Mouse (Mus musculus) stomach, embryonic 15.5 days (tissue): Measurements from ENCODE around the gene Il17f. TPM values are rescaled to one million over a fixed set of nuclear protein-coding genes. Genes with fewer than 3 reads are reported as not detected.

Source experiments
- ATAC-seq: fragments of 200-750 bp; cut with Nextera tagmentation; 2 replicates; pipeline ENCODE4 v1.8.0; 2017; ENCODE audit warnings: low read depth, moderate number of reproducible peaks, moderate TSS enrichment; ENCODE audit not compliant: insufficient read depth, low FRiP score
- H3K27ac ChIP-seq: fragments of 300-500 bp; sonication (generic); 2 replicates; pipeline ENCODE4 v1.5.1; 2015; ENCODE audit warnings: mild to moderate bottlenecking, inconsistent platforms
- H3K27me3 ChIP-seq: fragments of 300-500 bp; sonication (generic); replicated peaks from 2 replicates; pipeline ENCODE4 v1.6.1; 2015; ENCODE audit warnings: inconsistent platforms
- H3K36me3 ChIP-seq: fragments of 300-500 bp; sonication (generic); 2 replicates; pipeline ENCODE4 v1.6.1; 2015; ENCODE audit warnings: inconsistent platforms
- H3K4me1 ChIP-seq: fragments of 300-500 bp; sonication (generic); 2 replicates; pipeline ENCODE4 v1.6.1; 2015; ENCODE audit warnings: inconsistent platforms
- H3K4me2 ChIP-seq: fragments of 300-500 bp; sonication (generic); 2 replicates; pipeline ENCODE4 v1.6.1; 2015; ENCODE audit warnings: mild to moderate bottlenecking, inconsistent platforms
- H3K4me3 ChIP-seq: fragments of 300-500 bp; sonication (generic); replicated peaks from 2 replicates; pipeline ENCODE4 v1.5.1; 2015; ENCODE audit warnings: inconsistent platforms
- H3K9ac ChIP-seq: fragments of 300-500 bp; sonication (generic); 2 replicates; pipeline ENCODE4 v1.6.1; 2015; ENCODE audit warnings: inconsistent platforms
- H3K9me3 ChIP-seq: fragments of 300-500 bp; sonication (generic); 2 replicates; pipeline ENCODE4 v1.6.1; 2016; ENCODE audit warnings: inconsistent platforms
- WGBS: fragments of 180-500 bp; shearing (Covaris S2); methylation state at CpG from one replicate; pipeline ENCODE4 v1.1.7; 2015; 5-methylcytosine and 5-hydroxymethylcytosine counted together
- polyA plus RNA-seq: library from polyadenylated mRNA; unstranded; fragments of >200 nt; fragmentation: Nextera tagmentation; extraction: Ambion mirVana; gene quantifications from 2 replicates; pipeline ENCODE4 v1.2.1, GENCODE M21; 2015

Il17f gene
- polyA plus RNA-seq, 1 experiment from 2014 or later: 0.12 TPM

DNA sequence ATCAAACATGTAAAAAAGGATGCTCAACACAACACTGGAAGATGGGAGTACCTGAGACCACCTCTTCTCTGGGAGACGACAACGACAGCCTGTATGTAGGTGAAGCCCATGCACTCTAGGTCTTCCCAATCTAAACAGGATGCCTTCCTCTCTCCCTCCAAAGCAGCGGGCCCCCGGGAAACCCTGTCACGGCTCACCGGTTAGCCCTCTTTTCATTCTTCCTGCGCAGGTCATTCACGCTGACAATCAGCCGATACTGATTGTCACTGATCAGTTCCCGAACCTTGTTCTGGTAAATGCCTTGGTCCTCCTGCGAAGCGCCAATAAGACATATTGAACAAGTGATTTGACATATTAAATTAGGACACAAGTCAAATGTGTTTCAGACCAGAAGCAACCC, 27.2 kb upstream of the Il17f start:
- no peak overlapping the region for H3K27ac ChIP-seq
- ATAC-seq: no peak
- H3K36me3 ChIP-seq: peaks cover 28% of the 10 kb centered on the region
- no peak overlapping the region for H3K9ac ChIP-seq
- H3K4me3 ChIP-seq: no peak overlapping the region
- H3K9me3 ChIP-seq: no peaks in the 10 kb centered on the region
- 89% methylated on average over 12 of the region's 12 CpGs for WGBS
- no peaks in the 10 kb centered on the region for H3K27me3 ChIP-seq
- peaks cover 10% of the 10 kb centered on the region for H3K4me1 ChIP-seq
- no peak overlapping the region for H3K4me2 ChIP-seq

GRCm38 (mm10) chr1:20817172-20817571, 26.8 kb upstream of the Il17f start:
- WGBS: 93% methylated on average over 9 of the region's 9 CpGs
- Histone ChIP-seq H3K9ac (no peak overlapping the region), H3K27ac (no peak overlapping the region), H3K9me3 (no peaks in the 10 kb centered on the region), H3K4me3 (no peak overlapping the region), H3K4me2 (no peak overlapping the region), H3K27me3 (no peaks in the 10 kb centered on the region), H3K4me1 (peaks cover 10% of the 10 kb centered on the region), H3K36me3 (peaks cover 28% of the 10 kb centered on the region)
- no peak for ATAC-seq

- Histone ChIP-seq H3K27ac (no peak overlapping the region), H3K4me3 (no peak overlapping the region), H3K9me3 (no peaks in the 10 kb centered on the region), H3K4me2 (no peak overlapping the region), H3K36me3 (peaks cover 46% of the 10 kb centered on the region), H3K4me1 (peaks cover 10% of the 10 kb centered on the region), H3K9ac (no peak overlapping the region), H3K27me3 (no peaks in the 10 kb centered on the region)
- 88% methylated on average over 8 of the region's 8 CpGs for WGBS
- ATAC-seq: no peak
These were observed 24.1 kb upstream of the Il17f start for GRCm38 (mm10) chr1:20814521-20814920.

DNA sequence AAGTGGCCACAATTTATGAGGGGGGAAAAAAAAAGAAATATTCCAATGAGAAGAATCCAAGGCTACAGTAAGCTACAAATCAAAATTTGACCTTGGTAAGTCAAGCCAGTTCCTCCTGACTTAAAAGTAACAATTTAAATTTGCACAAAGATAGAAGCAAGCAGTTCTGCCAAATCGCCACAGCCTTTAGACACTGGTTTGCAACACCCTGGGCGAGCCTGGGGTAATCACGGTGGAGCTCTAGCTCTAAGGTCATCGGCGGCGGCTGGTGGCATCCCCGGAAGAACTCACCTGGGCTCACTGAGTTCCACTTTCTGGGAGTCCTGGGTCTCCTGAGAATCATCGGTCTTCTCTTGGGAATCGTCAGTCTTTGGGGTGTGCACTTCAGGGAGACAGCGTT, 14.1 kb upstream of the Il17f start:
- no peak overlapping the region for H3K4me2 ChIP-seq
- no peaks in the 10 kb centered on the region for H3K4me1 ChIP-seq
- peaks cover 71% of the 10 kb centered on the region for H3K36me3 ChIP-seq
- H3K27me3 ChIP-seq: no peaks in the 10 kb centered on the region
- H3K27ac ChIP-seq: no peak overlapping the region
- H3K9ac ChIP-seq: no peak overlapping the region
- H3K4me3 ChIP-seq: no peak overlapping the region
- ATAC-seq: no peak
- WGBS: 94% methylated on average over 10 of the region's 10 CpGs
- no peaks in the 10 kb centered on the region for H3K9me3 ChIP-seq

DNA sequence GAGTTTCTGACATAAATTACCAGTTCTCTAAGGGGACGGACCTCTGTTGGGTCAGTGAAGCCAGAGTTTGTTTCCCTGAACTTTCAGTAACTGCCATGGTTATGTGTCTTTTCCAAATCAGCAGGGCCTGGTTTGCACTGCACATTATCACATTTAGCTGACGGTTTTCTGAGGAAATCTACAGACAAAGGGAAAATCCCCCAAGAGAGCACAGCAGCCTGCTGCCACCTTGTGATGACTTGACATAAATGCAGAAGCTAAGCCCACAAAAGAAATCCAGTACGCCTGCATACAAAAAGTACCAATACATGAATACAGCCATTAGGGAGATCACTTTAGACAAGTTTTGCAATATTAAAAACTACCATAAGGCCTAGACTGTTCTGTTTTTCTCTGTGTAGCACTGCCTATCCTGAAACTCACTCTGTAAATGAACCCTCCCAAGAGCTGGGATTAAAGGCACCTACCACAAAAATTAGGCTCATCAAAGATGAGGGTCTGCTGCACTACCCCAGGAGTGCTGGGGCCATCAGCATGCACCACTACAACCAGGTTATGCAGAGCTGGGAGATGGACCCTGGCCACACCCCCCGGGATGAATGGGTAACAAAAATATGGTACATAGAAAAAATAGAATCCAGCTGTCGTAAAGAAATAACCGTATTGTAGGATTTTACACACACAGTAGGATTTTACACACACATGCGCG, 11.4 kb upstream of the Il17f start:
- peaks cover 49% of the 10 kb centered on the region for H3K36me3 ChIP-seq
- 76% methylated on average over 8 of the region's 8 CpGs for WGBS
- no peaks in the 10 kb centered on the region for H3K4me1 ChIP-seq
- H3K27ac ChIP-seq: no peak overlapping the region
- ATAC-seq: no peak
- H3K4me3 ChIP-seq: no peak overlapping the region
- no peak overlapping the region for H3K4me2 ChIP-seq
- H3K27me3 ChIP-seq: no peaks in the 10 kb centered on the region
- H3K9me3 ChIP-seq: no peaks in the 10 kb centered on the region
- H3K9ac ChIP-seq: no peak overlapping the region

GRCm38 (mm10) chr1:20801275-20801674, 10.9 kb upstream of the Il17f start:
- no peak overlapping the region for H3K4me2 ChIP-seq
- H3K27me3 ChIP-seq: no peaks in the 10 kb centered on the region
- no peak overlapping the region for H3K4me3 ChIP-seq
- no peak for ATAC-seq
- H3K27ac ChIP-seq: no peak overlapping the region
- no peak overlapping the region for H3K9ac ChIP-seq
- H3K9me3 ChIP-seq: no peaks in the 10 kb centered on the region
- 88% methylated on average over 2 of the region's 2 CpGs for WGBS
- H3K4me1 ChIP-seq: no peaks in the 10 kb centered on the region
- H3K36me3 ChIP-seq: peaks cover 43% of the 10 kb centered on the region

- H3K4me1 ChIP-seq: no peaks in the 10 kb centered on the region
- no peak for ATAC-seq
- no peaks in the 10 kb centered on the region for H3K27me3 ChIP-seq
- H3K36me3 ChIP-seq: 0 out of 2 replicates have a peak, but pooled peaks cover under 1% of the 10 kb centered on the region
- 88% methylated on average over 5 of the region's 5 CpGs for WGBS
- H3K4me3 ChIP-seq: no peak overlapping the region
- H3K27ac ChIP-seq: no peak overlapping the region
- H3K9me3 ChIP-seq: no peaks in the 10 kb centered on the region
- no peak overlapping the region for H3K9ac ChIP-seq
- no peak overlapping the region for H3K4me2 ChIP-seq
These were observed 4.8 kb upstream of the Il17f start for GRCm38 (mm10) chr1:20795178-20795577.

GRCm38 (mm10) chr1:20794760-20795159, 4.3 kb upstream of the Il17f start:
- no peaks in the 10 kb centered on the region for H3K4me1 ChIP-seq
- no peaks in the 10 kb centered on the region for H3K36me3 ChIP-seq
- WGBS: 89% methylated on average over 4 of the region's 4 CpGs
- ATAC-seq: no peak
- no peak overlapping the region for H3K4me2 ChIP-seq
- H3K27ac ChIP-seq: no peak overlapping the region
- no peak overlapping the region for H3K4me3 ChIP-seq
- no peaks in the 10 kb centered on the region for H3K9me3 ChIP-seq
- H3K9ac ChIP-seq: no peak overlapping the region
- no peaks in the 10 kb centered on the region for H3K27me3 ChIP-seq

DNA sequence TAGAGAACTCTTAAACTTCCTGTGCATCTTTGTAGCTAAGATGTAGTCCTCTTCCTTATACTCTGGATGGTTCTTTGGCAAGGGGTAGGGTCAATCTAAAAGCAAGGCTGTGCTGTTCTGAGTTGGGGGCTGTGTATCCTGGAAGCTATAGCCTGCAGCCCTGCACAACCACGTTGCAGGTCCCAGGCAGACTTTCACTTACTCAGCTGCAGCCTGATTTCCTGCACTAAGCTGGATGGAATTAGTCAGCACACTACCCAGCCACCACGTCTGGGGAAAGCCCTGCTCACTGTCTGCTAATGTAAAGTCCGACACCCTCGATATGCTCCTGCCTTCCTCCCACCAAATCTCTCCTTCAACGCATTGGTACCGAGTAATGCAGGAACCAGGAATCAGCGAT, 997 bp upstream of the Il17f start:
- Histone ChIP-seq H3K27ac (no peak overlapping the region), H3K9me3 (no peaks in the 10 kb centered on the region), H3K36me3 (no peaks in the 10 kb centered on the region), H3K4me1 (no peaks in the 10 kb centered on the region), H3K4me3 (no peak overlapping the region), H3K9ac (no peak overlapping the region), H3K4me2 (no peak overlapping the region), H3K27me3 (no peaks in the 10 kb centered on the region)
- no peak for ATAC-seq
- 62% methylated on average over 7 of the region's 7 CpGs for WGBS

- no peaks in the 10 kb centered on the region for H3K27me3 ChIP-seq
- H3K27ac ChIP-seq: no peak overlapping the region
- H3K9me3 ChIP-seq: no peaks in the 10 kb centered on the region
- no peak overlapping the region for H3K4me3 ChIP-seq
- no peak overlapping the region for H3K4me2 ChIP-seq
- ATAC-seq: no peak
- no peaks in the 10 kb centered on the region for H3K4me1 ChIP-seq
- no peaks in the 10 kb centered on the region for H3K36me3 ChIP-seq
- 45% methylated on average over 10 of the region's 10 CpGs for WGBS
- H3K9ac ChIP-seq: no peak overlapping the region
These were observed 2.0 kb downstream of the Il17f start for GRCm38 (mm10) chr1:20788419-20788818.

GRCm38 (mm10) chr1:20787046-20787445, 3.4 kb downstream of the Il17f start:
- no peak overlapping the region for H3K4me2 ChIP-seq
- no peak for ATAC-seq
- no peaks in the 10 kb centered on the region for H3K4me1 ChIP-seq
- H3K4me3 ChIP-seq: no peak overlapping the region
- no peak overlapping the region for H3K27ac ChIP-seq
- 41% methylated on average over 8 of the region's 8 CpGs for WGBS
- no peaks in the 10 kb centered on the region for H3K9me3 ChIP-seq
- H3K9ac ChIP-seq: no peak overlapping the region
- H3K27me3 ChIP-seq: no peaks in the 10 kb centered on the region
- no peaks in the 10 kb centered on the region for H3K36me3 ChIP-seq

DNA sequence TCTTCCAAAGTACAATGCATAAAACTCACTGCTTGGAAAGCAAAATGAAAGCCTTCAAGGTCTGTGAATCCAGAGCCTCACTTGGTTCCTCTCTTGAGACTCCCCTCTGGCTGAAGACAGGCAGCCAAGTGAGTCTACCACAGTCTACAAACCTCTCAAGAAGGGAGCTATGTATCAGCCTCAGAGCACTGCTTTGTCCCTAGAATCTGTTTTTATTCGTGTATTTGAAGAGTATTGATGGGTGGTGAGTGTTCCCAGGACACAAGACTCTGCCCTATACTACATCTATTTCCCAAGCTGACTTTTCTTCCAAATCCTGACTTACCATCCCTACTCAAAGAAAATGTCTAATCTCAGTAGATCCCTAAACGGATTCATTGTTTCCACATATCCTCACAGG, 12.1 kb downstream of the Il17f start:
- Histone ChIP-seq H3K9ac (no peak overlapping the region), H3K27ac (no peak overlapping the region), H3K4me3 (no peak overlapping the region), H3K36me3 (no peaks in the 10 kb centered on the region), H3K27me3 (no peaks in the 10 kb centered on the region), H3K4me2 (no peak overlapping the region), H3K4me1 (no peaks in the 10 kb centered on the region), H3K9me3 (no peaks in the 10 kb centered on the region)
- WGBS: 73% methylated on average over 2 of the region's 2 CpGs
- no peak for ATAC-seq
